Mouse (Mus musculus): ENCODE results near the gene Bpifc. TPM values are rescaled to one million over a fixed set of nuclear protein-coding genes. Genes with fewer than 3 reads are reported as not detected.

Bpifc gene
- polyA plus RNA-seq, 1 experiment from 2014 or later: not detected

Other genes with a start within 250 kb of the Bpifc start
- gene Pwp1, start 182.4 kb downstream of the Bpifc start, polyA plus RNA-seq (2014; fragmentation: Nextera tagmentation; extraction: Ambion mirVana): 110 and 116 TPM in 2 replicates
- 37.3 and 38.1 TPM in 2 replicates for gene Prdm4, start 94.8 kb downstream of the Bpifc start, polyA plus RNA-seq (2014; fragmentation: Nextera tagmentation; extraction: Ambion mirVana)
- 0.47 and 0.50 TPM in 2 replicates for gene Ascl4, start 84.2 kb downstream of the Bpifc start, polyA plus RNA-seq (2014; fragmentation: Nextera tagmentation; extraction: Ambion mirVana)
- 223 and 238 TPM in 2 replicates for gene Rtcb, start 54.1 kb downstream of the Bpifc start, polyA plus RNA-seq (2014; fragmentation: Nextera tagmentation; extraction: Ambion mirVana)
- 23.1 and 23.3 TPM in 2 replicates for gene Fbxo7, start 10.1 kb upstream of the Bpifc start, polyA plus RNA-seq (2014; fragmentation: Nextera tagmentation; extraction: Ambion mirVana)